Mouse (Mus musculus): ENCODE results near the gene Msantd2. TPM values are rescaled to one million over a fixed set of nuclear protein-coding genes. Genes with fewer than 3 reads are reported as not detected.
A peak's percentile ranks its signal among the peaks of the same experiment; 100 is the strongest.

Gene Msantd2
- polyA plus RNA-seq (2012; rRNA removed), result 22.9 and 28.5 TPM in 2 replicates

- peak; percentile 76 for TF ChIP-seq POLR2A (IDR thresholded peaks at IDR 0.05; ENCODE audit: borderline replicate concordance, extremely low read depth, low read depth, low read length)
- TF ChIP-seq CTCF (IDR thresholded peaks at IDR 0.05; ENCODE audit: insufficient read depth, low read length), result no peak
- WGBS, result under 1% methylated on average over 44 of the region's 44 CpGs
- DNase-seq, result peak; percentile 93
- H3K4me1 ChIP-seq (ENCODE audit: control insufficient read depth, insufficient read depth, low read length), result peaks cover 3% of the 10 kb centered on the region; the same call in 1 of the 2 replicates
- H3K4me3 ChIP-seq (replicated peaks; ENCODE audit: extremely low read depth, low read depth, low read length), result peak within 1 kb of the TSS; percentile 85
Measured at GRCm38 (mm10) chr9:37488611-37489396, at the start of gene Msantd2. Msantd2 (plus strand) TSS chr9:37489319.

GRCm38 (mm10) chr9:37452401-37452800 is 36.7 kb upstream of the Msantd2 start:
- 7% methylated on average over 5 of the region's 5 CpGs for WGBS
- H3K4me3 ChIP-seq (replicated peaks; ENCODE audit: extremely low read depth, low read depth, low read length), result no peak overlapping the region
- TF ChIP-seq POLR2A (IDR thresholded peaks at IDR 0.05; ENCODE audit: borderline replicate concordance, extremely low read depth, low read depth, low read length), result no peak
- TF ChIP-seq CTCF (IDR thresholded peaks at IDR 0.05; ENCODE audit: insufficient read depth, low read length), result no peak
- H3K4me1 ChIP-seq (ENCODE audit: control insufficient read depth, insufficient read depth, low read length), result no peaks in the 10 kb centered on the region
- no peak for DNase-seq

- TF ChIP-seq POLR2A (IDR thresholded peaks at IDR 0.05; ENCODE audit: borderline replicate concordance, extremely low read depth, low read depth, low read length), result no peak
- no peak for TF ChIP-seq CTCF (IDR thresholded peaks at IDR 0.05; ENCODE audit: insufficient read depth, low read length)
- DNase-seq, result no peak
- 18% methylated on average over 4 of the region's 4 CpGs for WGBS
- no peaks in the 10 kb centered on the region for H3K4me1 ChIP-seq (ENCODE audit: control insufficient read depth, insufficient read depth, low read length)
- H3K4me3 ChIP-seq (replicated peaks; ENCODE audit: extremely low read depth, low read depth, low read length), result no peak overlapping the region
Measured at GRCm38 (mm10) chr9:37453328-37453727, 35.8 kb upstream of the Msantd2 start.

GRCm38 (mm10) chr9:37454011-37454492 is 35.1 kb upstream of the Msantd2 start:
- DNase-seq, result no peak
- H3K4me3 ChIP-seq (replicated peaks; ENCODE audit: extremely low read depth, low read depth, low read length), result no peak overlapping the region
- 29% methylated on average over 6 of the region's 6 CpGs for WGBS
- H3K4me1 ChIP-seq (ENCODE audit: control insufficient read depth, insufficient read depth, low read length), result no peaks in the 10 kb centered on the region
- TF ChIP-seq POLR2A (IDR thresholded peaks at IDR 0.05; ENCODE audit: borderline replicate concordance, extremely low read depth, low read depth, low read length) (no peak), CTCF (IDR thresholded peaks at IDR 0.05; ENCODE audit: insufficient read depth, low read length) (no peak)

- DNase-seq, result no peak
- no peaks in the 10 kb centered on the region for H3K4me1 ChIP-seq (ENCODE audit: control insufficient read depth, insufficient read depth, low read length)
- no peak overlapping the region for H3K4me3 ChIP-seq (replicated peaks; ENCODE audit: extremely low read depth, low read depth, low read length)
- 47% methylated on average over 3 of the region's 3 CpGs for WGBS
- TF ChIP-seq CTCF (IDR thresholded peaks at IDR 0.05; ENCODE audit: insufficient read depth, low read length), result no peak
- TF ChIP-seq POLR2A (IDR thresholded peaks at IDR 0.05; ENCODE audit: borderline replicate concordance, extremely low read depth, low read depth, low read length), result no peak
Measured at GRCm38 (mm10) chr9:37454991-37455390, 34.1 kb upstream of the Msantd2 start.

GRCm38 (mm10) chr9:37455868-37456267 is 33.3 kb upstream of the Msantd2 start:
- DNase-seq, result no peak
- H3K4me1 ChIP-seq (ENCODE audit: control insufficient read depth, insufficient read depth, low read length), result peaks cover 3% of the 10 kb centered on the region
- 9% methylated on average over 8 of the region's 8 CpGs for WGBS
- no peak for TF ChIP-seq CTCF (IDR thresholded peaks at IDR 0.05; ENCODE audit: insufficient read depth, low read length)
- no peak for TF ChIP-seq POLR2A (IDR thresholded peaks at IDR 0.05; ENCODE audit: borderline replicate concordance, extremely low read depth, low read depth, low read length)
- H3K4me3 ChIP-seq (replicated peaks; ENCODE audit: extremely low read depth, low read depth, low read length), result no peak overlapping the region

GRCm38 (mm10) chr9:37456481-37456910 is 32.6 kb upstream of the Msantd2 start:
- H3K4me1 ChIP-seq (ENCODE audit: control insufficient read depth, insufficient read depth, low read length), result peaks cover 3% of the 10 kb centered on the region
- H3K4me3 ChIP-seq (replicated peaks; ENCODE audit: extremely low read depth, low read depth, low read length), result no peak overlapping the region
- WGBS, result 1% methylated on average over 20 of the region's 20 CpGs

GRCm38 (mm10) chr9:37457151-37457550 is 32.0 kb upstream of the Msantd2 start:
- 74% methylated on average over 1 of the region's 1 CpGs for WGBS
- DNase-seq, result no peak
- no peak overlapping the region for H3K4me3 ChIP-seq (replicated peaks; ENCODE audit: extremely low read depth, low read depth, low read length)
- TF ChIP-seq POLR2A (IDR thresholded peaks at IDR 0.05; ENCODE audit: borderline replicate concordance, extremely low read depth, low read depth, low read length), result no peak
- TF ChIP-seq CTCF (IDR thresholded peaks at IDR 0.05; ENCODE audit: insufficient read depth, low read length), result no peak
- peaks cover 3% of the 10 kb centered on the region for H3K4me1 ChIP-seq (ENCODE audit: control insufficient read depth, insufficient read depth, low read length)

More at GRCm38 (mm10) chr9:37456481-37456910, 32.6 kb upstream of the Msantd2 start:
- TF ChIP-seq CTCF (IDR thresholded peaks at IDR 0.05; ENCODE audit: insufficient read depth, low read length) (no peak), POLR2A (IDR thresholded peaks at IDR 0.05; ENCODE audit: borderline replicate concordance, extremely low read depth, low read depth, low read length) (no peak)
- no peak for DNase-seq

GRCm38 (mm10) chr9:37459665-37460042 is 29.5 kb upstream of the Msantd2 start:
- Histone ChIP-seq H3K4me1 (ENCODE audit: control insufficient read depth, insufficient read depth, low read length) (peaks cover 3% of the 10 kb centered on the region), H3K4me3 (replicated peaks; ENCODE audit: extremely low read depth, low read depth, low read length) (no peak overlapping the region)
- DNase-seq, result no peak
- 15% methylated on average over 9 of the region's 9 CpGs for WGBS
- TF ChIP-seq POLR2A (IDR thresholded peaks at IDR 0.05; ENCODE audit: borderline replicate concordance, extremely low read depth, low read depth, low read length) (no peak), CTCF (IDR thresholded peaks at IDR 0.05; ENCODE audit: insufficient read depth, low read length) (no peak)
